Mouse (Mus musculus) right cerebral cortex, adult 18-20 months (tissue): ENCODE measurements around the gene Fhad1.

Source experiments
- DNase-seq: peaks from one replicate; pipeline ENCODE4 v3.0.0; 2022; ENCODE audit warnings: mixed read lengths

Fhad1 gene

GRCm38 (mm10) chr4:141930001-141930400 is 84.9 kb downstream of the Fhad1 start:
- DNase-seq: no peak

- peak; percentile 73 for DNase-seq
These were observed 86.0 kb downstream of the Fhad1 start for GRCm38 (mm10) chr4:141928881-141929281.

- DNase-seq: no peak
These were observed 89.0 kb downstream of the Fhad1 start for GRCm38 (mm10) chr4:141925781-141926345.

GRCm38 (mm10) chr4:141923961-141924360 is 90.9 kb downstream of the Fhad1 start:
- no peak for DNase-seq

- no peak for DNase-seq
These were observed 94.5 kb downstream of the Fhad1 start for GRCm38 (mm10) chr4:141920391-141920790.

GRCm38 (mm10) chr4:141917735-141918419 is 97.0 kb downstream of the Fhad1 start:
- no peak for DNase-seq

GRCm38 (mm10) chr4:141914040-141914439 is 100.8 kb downstream of the Fhad1 start:
- no peak for DNase-seq

- DNase-seq: no peak
These were observed 101.5 kb downstream of the Fhad1 start for GRCm38 (mm10) chr4:141913201-141913993.

GRCm38 (mm10) chr4:141904710-141905109 is 110.2 kb downstream of the Fhad1 start:
- no peak for DNase-seq

GRCm38 (mm10) chr4:141902479-141902858 is 112.4 kb downstream of the Fhad1 start:
- no peak for DNase-seq

GRCm38 (mm10) chr4:141901711-141902478 is 113.0 kb downstream of the Fhad1 start:
- DNase-seq: no peak

GRCm38 (mm10) chr4:141900421-141900820 is 114.5 kb downstream of the Fhad1 start:
- DNase-seq: no peak

- DNase-seq: peak; percentile 24
These were observed 114.9 kb downstream of the Fhad1 start for GRCm38 (mm10) chr4:141899936-141900335.

- DNase-seq: no peak
These were observed 116.0 kb downstream of the Fhad1 start for GRCm38 (mm10) chr4:141898905-141899304.

GRCm38 (mm10) chr4:141897838-141898237 is 117.0 kb downstream of the Fhad1 start:
- DNase-seq: no peak

GRCm38 (mm10) chr4:141897225-141897624 is 117.7 kb downstream of the Fhad1 start:
- DNase-seq: peak; percentile 31

- peak; percentile 60 for DNase-seq
These were observed 119.1 kb downstream of the Fhad1 start for GRCm38 (mm10) chr4:141895772-141896171.

- DNase-seq: no peak
These were observed 121.6 kb downstream of the Fhad1 start for GRCm38 (mm10) chr4:141893157-141893784.

- DNase-seq: no peak
These were observed 128.4 kb downstream of the Fhad1 start for GRCm38 (mm10) chr4:141886385-141886968.

- DNase-seq: peak; percentile 85
These were observed 129.4 kb downstream of the Fhad1 start for GRCm38 (mm10) chr4:141885451-141885850.

GRCm38 (mm10) chr4:141882858-141883257 is 132.0 kb downstream of the Fhad1 start:
- no peak for DNase-seq

GRCm38 (mm10) chr4:141881950-141882349 is 132.9 kb downstream of the Fhad1 start:
- no peak for DNase-seq
